Mouse (Mus musculus): ENCODE data around the gene Slc25a29. TPM values are rescaled to one million over a fixed set of nuclear protein-coding genes. Genes with fewer than 3 reads are reported as not detected.

The Slc25a29 gene
- total RNA-seq, 2 experiments from 2014 or later: 9.8 to 14.1 TPM

DNA sequence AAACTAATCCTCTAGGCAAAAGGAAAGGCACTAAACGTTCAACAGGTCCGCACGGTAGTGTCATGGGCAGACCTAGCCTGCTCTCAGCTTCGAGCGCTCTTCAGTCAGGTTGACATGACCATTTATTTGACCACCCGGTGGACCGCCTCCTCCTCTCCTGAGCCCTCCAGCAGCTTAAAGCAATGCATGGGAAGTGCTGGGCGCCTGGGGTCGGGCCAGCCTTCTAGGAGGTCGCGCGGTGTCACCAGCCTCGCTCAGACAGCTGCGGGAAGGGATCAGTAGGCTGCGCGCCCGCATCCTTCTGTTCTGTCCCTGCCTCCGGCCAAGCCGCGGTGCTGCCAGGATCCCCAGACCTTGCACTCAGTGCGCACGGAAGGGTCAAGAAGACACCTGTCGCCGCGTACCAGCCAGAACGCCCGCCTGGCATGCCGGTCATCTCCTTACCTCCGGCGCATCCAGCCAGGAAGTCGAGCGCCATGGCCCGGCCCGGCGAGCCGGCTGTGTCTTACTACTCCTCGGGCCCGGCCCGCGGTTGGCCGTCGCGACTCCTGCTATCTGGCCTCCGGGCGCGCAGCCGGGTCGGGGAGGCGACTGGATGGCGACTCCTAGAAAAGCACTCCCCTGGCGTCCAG lies 359 bp downstream of the Slc25a29 start:
- DNase-seq (ENCODE audit: low spot score): no peak
- intact Hi-C loops (cut with DNase I): loop anchor here (5.0 kb wide), 1 partner anchor 57 kb away; the partner anchor contains the start of genes Wars and Wdr25

DNA sequence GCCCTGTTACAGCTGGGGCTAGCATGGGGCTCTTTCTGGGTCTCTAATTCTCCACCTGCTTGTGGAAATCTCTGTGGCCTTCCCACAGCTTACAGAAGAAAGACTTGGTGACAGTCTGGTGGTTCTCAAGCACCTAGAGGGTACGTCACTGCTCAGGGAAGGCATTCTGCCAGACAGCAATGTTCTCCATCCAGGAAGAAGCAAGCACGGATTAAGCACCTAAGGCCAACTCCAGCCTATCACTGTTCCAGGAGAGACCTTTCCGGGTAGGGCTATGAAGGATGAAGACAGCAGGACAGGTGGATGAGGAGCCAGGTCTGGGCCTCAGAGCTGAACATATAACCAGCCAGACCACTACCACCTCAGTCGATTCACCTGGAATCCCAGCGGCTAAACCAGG lies 897 bp downstream of the Slc25a29 start:
- no peak for DNase-seq (ENCODE audit: low spot score)
- intact Hi-C loops (cut with DNase I): loop anchor here (5.0 kb wide), 1 partner anchor 58 kb away; the partner anchor contains the start of genes Wars and Wdr25

DNA sequence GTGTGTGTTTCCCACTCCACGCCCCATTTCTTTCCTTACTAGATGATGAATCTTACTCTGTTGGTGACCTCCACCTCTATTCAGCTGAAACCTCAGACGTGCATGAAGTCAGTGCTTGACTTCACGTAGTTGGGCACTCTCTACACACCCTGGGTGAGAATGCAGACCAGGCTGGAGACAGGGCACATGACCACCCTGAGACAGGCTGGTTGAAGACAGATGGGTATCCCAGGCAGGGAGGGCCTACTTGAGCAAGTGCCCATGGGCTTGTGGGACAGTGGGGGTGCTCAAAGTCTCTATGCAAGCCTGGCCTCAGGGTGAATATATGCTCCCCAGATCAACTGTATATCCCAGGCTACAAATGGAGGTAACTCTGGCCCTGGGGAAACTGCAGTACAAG lies 1.3 kb downstream of the Slc25a29 start:
- intact Hi-C loops (cut with DNase I): no loop called here
- no peak for DNase-seq (ENCODE audit: low spot score)

DNA sequence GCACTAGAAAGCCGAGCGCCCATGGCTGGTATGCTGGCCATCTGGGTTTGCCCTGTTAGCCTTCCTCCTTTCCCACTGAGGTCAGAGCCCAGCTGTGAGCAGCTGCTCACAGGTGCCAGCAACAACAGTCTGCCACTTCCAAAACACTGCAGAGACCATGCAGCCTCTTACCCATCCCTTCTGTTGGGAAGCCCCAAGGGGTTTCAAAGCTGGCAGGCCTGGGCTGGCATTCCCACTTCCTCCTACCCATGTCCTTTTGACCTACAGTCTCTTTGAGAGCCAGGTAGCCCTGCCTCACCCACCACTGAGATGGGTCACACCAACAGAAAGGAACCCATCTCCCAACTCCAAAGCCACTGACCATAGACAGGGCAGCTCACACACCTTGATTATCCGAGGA lies 2.3 kb downstream of the Slc25a29 start:
- intact Hi-C loops (cut with DNase I): no loop called here
- DNase-seq (ENCODE audit: low spot score): no peak

DNA sequence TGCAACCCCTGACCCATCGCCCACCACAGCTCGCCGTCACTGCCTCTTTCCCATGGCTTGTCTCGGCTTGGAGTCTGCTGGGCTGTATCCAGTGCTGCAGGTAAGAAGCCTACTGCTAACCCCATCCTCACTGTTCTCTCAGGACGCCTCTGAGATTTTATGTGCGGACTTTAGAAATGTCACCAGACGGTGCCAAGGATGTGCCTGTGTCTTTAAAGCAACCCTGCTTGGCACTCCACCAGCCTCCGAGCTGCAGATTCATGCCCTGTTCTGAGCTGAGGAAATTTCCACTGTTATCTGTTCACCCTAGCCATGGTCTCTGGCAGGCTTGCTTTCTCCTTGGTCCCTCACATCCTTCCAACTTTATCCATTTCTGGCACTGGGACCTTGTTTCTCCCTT lies 2.8 kb downstream of the Slc25a29 start:
- DNase-seq (ENCODE audit: low spot score): no peak
- intact Hi-C loops (cut with DNase I): no loop called here

DNA sequence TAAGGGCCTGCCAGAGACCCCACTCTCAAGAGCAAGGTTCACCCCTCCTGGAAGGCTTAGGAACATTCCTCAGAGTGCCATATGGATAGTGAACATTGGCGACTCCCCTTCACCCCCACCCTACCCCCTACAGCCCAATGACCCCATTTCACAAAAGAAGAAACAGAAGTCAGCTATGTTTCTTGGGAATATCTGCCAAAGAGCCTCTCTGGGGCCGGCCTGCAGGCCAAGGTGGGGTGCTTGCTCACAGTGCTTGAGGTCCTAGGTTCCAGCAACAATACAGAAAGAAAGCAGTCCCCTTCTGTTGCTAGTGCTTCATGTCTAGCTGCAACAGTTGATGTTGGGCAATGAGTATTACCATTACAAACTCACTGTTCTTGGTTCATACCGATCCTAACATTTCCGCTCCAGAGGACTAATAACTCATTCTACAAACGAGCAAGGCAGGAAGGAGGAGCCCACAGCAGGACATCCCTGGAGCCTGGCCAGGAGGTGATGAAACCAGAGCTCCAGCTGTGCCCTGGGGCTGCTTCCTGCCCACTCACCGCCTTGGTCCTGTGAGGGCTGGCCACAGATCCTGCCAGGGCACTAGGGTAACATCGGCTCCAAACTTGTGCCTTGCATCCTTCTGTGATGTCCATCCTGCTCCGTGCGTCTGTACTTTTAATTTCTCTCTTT lies 3.6 kb downstream of the Slc25a29 start:
- intact Hi-C loops (cut with DNase I): no loop called here
- DNase-seq (ENCODE audit: low spot score): no peak

DNA sequence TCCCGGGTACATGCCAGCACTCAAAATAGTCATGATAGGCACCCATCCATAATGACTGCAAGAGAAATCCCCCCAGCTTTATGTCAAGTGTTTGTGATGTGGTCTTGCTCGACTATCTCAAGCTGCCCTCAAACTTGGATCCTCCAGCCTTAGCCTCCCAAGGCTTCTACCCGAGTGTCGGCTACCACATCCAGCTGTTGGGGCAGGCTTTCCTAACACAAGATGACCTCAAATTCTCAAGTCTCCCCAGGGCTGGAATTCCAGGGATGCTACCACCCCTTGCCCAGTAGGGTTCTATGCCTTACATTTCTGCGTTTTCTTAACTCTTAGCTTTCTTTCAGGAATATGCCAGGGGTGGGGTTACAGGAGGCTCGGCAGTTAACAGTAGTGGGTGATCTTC lies 5.3 kb downstream of the Slc25a29 start:
- intact Hi-C loops (cut with DNase I): no loop called here
- no peak for DNase-seq (ENCODE audit: low spot score)

DNA sequence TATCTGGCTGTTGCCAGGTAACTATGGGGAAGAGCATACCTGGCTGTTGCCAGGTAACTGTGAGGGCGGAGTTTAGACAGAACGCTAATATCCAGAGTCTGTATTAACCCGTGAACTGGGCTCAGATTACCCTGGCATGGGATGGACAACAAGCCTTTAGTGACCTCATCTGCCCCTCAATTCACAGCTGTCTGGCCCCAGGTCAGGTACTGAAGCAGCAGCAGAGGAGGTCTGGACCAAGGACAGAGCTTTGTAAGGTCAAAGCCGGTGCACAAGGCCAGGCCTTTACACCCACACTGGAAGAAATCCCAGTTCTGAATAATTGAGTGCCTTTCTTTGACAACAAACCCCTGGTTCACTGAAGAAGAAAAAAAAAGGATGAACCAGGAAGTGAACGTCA lies 6.0 kb downstream of the Slc25a29 start:
- intact Hi-C loops (cut with DNase I): no loop called here

DNA sequence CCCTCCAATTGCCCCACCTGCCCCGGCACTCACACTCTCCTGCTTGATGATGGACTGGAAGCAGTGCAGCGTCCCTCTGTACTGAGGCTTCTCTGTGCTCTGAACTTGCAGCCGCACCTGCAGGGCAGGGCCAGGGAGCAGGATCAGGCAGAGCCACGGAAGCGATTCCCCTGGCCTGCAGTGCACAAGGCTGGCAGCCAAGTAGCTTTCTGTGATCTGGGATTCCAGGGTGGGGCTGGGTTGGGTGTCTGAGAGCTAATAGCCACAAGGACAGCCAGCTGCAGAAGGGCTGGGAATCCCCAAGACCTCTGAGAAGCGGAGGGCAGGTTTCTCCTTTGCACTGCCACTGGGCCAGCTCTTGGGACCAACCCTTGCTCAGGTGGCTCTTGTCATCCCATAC lies 8.0 kb downstream of the Slc25a29 start:
- DNase-seq (ENCODE audit: low spot score): no peak
- intact Hi-C loops (cut with DNase I): no loop called here

More for the DNA sequence above, 6.0 kb downstream of the Slc25a29 start:
- no peak for DNase-seq (ENCODE audit: low spot score)

DNA sequence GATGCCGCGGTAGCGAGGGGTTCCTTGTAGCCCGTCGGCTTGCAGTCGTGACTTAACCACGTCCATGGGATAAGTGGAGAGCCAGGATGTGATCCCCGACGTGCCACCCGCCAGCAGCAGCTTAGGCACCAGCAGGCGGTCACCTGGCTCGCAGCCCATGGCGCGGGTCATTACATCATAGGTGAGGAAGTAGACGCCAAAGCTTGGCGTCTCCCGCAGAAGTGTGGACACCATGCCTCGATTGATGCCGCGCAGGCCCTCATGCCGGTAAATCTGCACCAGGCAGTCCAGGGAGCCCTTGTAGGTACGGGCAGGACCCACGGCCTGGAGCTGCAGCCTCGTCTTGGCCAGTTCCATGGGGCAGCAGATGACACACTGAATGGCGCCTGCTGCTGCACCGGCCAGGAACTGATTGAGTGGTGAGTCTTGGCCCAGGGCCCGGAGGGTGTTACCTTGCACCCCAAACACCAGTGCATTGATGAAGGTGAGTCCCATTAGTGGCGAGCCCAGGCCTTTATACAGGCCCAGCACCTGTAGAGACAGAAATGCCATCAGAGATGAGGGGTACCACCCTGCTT lies 8.6 kb downstream of the Slc25a29 start:
- intact Hi-C loops (cut with DNase I): no loop called here
- DNase-seq (ENCODE audit: low spot score): no peak

DNA sequence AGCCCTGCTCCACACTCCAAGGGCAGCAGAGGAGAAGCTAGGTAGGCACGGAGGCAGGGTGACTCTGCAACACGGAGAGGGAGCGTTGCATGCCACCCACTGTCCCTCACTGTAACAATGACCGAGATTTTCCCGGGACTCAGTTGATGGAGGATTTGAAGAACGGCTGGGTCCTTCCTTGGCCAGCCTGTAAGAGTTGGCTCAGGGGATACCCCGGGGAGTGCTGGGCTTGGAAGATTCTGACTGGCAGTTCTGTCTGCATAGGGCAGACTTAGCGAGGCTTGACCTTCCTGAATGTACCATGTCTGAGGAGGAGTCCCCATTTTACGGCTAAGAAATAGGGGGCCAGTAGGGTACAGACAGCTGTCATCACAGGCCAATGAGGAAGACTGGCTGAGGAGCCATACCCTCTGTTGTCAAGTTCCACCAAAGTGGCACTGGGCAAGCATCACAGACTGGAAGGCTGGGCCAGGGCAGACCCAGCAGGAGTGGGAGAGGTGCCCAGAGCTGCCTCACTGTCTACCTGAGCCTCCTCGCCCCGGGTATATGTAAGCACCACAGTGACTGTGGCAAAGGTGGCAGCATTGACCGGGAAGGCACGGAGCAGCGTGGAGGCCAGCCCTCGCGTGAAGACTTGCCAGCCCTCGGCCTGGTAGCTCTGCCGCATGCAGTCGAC lies 9.3 kb downstream of the Slc25a29 start:
- no peak for DNase-seq (ENCODE audit: low spot score)
- intact Hi-C loops (cut with DNase I): no loop called here

DNA sequence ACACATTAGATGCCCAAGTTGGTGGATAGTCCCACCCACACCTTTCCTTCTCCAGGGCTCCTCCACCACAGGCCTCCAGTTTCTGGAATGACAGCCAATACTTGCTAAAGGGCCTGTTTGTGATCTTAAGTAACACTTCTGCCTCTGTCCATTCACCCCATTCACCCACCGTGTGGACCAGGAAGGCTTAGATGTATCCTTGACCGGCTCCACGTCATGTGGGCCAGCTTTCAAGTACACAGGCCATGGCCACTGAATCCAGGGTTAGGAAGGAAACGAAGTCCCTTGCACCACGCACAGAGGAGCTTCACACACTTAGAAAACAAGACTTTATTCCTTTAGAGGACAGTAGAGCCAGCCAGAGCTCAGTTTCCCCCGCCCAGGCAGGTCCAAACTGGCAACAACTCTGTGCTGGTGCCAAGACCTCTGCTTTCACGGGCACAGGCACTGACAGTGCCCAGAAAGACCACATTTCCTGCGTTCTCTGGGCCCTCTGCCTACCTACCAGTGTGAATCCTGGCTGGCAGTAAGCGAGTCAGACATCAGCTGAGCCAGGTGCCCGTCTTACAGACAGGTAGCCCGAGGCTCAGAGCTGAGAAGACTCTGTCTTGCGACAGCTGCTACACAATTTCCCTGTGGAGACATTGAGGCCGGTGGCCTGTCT lies 10.0 kb downstream of the Slc25a29 start:
- intact Hi-C loops (cut with DNase I): no loop called here
- no peak for DNase-seq (ENCODE audit: low spot score)

DNA sequence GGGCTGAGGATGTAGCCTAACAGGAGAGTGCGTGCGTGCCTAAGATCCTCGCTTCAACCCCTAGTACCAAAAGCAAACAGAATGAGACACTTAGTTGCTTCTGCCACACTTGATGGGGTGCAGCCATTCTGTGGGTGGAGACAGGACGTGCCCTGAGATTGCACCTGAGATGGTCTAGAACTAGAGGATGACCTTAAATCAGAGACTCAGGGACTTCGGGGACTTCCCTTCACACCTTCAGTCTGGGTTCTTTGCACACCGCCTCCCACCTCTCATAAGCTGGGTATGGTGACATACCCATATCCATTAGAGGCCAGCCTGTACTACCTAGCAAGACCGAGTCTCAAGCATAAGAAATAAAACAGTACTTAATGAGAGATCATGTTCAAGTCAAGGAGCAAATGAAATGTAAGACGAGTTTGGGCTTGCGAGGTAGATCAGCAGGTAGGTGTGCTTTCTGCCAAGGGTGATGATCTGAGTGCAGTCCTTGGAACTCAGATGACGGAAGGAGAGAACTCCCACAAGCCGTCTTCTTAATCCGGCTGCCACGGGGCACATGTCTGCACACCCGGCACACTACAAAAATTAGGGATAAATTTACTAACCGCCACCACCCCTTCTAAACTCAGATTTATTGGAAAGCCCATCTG lies 11.3 kb downstream of the Slc25a29 start:
- intact Hi-C loops (cut with DNase I): no loop called here

DNA sequence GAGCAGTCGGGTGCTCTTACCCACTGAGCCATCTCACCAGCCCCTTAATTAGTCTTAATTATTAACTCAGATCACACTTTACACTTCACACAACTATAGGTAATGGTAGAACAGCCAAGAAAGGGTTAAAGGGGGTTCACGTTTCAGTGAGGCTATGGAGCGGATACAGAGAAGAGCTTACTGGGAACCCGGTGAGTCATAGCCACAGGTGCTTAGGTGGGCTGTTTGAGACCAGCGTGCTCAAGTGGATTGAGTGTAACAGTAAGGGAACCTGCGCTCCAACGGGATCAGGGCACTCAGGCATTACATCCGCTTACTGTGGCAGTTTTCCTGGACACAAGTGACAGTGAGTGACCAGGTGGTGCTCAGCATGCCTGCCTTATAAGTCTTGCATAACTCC lies 12.6 kb downstream of the Slc25a29 start:
- intact Hi-C loops (cut with DNase I): no loop called here

More for the DNA sequence above, 11.3 kb downstream of the Slc25a29 start:
- DNase-seq (ENCODE audit: low spot score): no peak

DNA sequence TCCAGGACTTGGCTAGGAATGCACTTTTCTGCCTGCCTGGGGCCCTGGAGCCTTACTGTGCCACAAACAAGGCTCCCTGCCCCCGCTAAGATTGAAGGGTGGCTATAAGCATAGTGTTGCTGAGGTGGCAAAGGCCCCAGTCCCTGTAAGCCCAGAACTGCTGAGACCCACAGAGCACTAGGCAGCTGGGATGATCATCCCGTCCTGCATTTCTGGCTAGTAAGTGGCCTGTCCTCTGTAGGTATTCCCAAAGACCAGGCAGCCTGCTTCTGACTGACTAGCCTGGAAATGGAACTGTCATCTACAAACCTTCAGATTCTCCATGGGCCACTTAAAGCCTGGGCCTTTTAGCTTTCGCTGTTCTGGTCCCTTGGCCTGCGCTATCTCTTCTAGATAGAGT lies 15.2 kb downstream of the Slc25a29 start:
- intact Hi-C loops (cut with DNase I): no loop called here
- DNase-seq (ENCODE audit: low spot score): no peak

More for the DNA sequence above, 12.6 kb downstream of the Slc25a29 start:
- DNase-seq (ENCODE audit: low spot score): no peak

DNA sequence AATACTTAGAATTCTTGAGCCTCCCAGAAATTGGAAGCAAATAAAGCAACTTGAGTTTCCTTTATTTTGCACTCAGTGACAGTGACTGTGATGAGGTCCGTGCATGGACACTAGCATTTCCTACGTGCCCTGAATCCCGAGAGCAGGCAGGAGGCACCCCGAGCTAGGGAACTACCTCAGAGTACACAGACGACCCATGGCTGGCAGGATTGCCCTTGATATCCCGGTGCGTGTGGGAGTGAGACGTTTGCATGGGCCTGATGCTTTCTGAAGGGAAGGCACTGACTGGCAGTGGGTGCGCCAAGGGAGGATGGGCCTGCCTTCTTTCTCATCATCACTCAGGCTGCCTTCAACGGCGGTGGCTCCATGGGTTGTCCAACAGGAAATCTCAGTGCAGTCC lies 19.1 kb downstream of the Slc25a29 start:
- intact Hi-C loops (cut with DNase I): no loop called here
- no peak for DNase-seq (ENCODE audit: low spot score)

DNA sequence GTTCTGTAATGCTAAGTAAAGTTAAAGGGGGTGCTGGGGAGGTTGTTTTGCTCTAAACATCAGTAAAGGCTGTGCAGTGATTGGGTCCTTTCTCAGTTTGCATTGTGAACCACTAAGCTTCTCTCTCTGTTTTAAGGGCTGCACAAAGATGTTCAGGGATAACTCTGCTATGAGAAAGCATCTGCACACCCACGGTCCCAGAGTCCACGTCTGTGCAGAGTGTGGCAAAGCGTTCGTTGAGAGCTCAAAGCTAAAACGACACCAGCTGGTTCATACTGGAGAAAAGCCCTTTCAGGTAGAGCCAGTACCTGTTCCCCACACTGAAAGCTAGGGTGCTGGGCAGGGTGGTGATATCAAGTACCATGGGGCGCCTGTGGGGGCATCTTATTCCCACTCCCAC lies 21.2 kb downstream of the Slc25a29 start:
- intact Hi-C loops (cut with DNase I): loop anchor here (5.0 kb wide), 2 partner anchors 78 to 573 kb away; partner anchors contain the start of genes Wars and Wdr25

DNA sequence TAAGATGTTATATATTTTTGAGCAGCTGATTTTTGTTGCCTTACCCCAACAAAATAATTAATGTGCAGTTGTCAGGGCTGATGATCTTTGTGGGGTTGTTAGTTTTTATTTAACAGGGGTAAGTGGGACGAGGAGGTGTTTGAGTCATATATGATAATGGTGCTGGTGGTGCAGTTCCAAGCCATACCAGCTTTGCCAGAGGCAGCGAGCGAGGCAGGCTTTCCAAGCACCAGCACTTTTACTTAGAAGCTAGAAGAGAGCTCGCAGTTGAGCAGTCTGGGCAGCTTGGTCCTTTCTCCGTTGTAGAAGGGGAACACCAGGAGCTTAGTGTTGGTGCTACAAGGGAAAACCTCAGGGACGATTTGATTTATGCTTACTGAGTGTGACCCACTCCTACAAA lies 23.2 kb downstream of the Slc25a29 start:
- intact Hi-C loops (cut with DNase I): loop anchor here (5.0 kb wide), 2 partner anchors 80 to 575 kb away; partner anchors contain the start of genes Wars and Wdr25
- no peak for DNase-seq (ENCODE audit: low spot score)

More for the DNA sequence above, 21.2 kb downstream of the Slc25a29 start:
- no peak for DNase-seq (ENCODE audit: low spot score)

DNA sequence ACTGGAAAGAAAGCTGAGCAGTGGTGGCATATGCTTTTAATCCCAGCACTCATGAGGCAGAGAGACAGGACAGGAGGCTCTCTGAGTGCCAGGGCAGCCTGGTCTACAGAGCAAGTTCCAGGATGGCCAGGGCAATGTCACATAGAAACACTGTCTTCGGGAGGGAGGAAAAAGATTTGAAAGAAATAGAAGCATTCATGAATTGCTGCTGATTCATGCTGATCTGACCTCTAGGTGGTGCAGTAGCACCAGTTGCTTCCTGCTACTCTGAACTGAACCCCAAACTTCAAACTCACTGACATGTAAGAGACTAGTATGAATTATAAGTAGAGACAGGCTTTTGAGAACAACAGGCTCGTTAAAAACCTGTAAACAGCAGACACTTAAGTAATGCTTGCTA lies 24.6 kb downstream of the Slc25a29 start:
- no peak for DNase-seq (ENCODE audit: low spot score)
- intact Hi-C loops (cut with DNase I): loop anchor here (5.0 kb wide), 2 partner anchors 81 to 576 kb away; partner anchors contain the start of genes Wars and Wdr25

Measured in heart, postnatal 25 days (tissue).